Mouse (Mus musculus): ENCODE measurements around the gene Fryl. TPM values are rescaled to one million over a fixed set of nuclear protein-coding genes. Genes with fewer than 3 reads are reported as not detected.
"Not testable (repeated sequence)": the region's sequence is repeated elsewhere in the genome, so short reads cannot be mapped to it uniquely, and the experiment has no call there.

Gene Fryl
- polyA plus RNA-seq, 1 experiment from 2014 or later: 48.7 TPM

- H3K9me3 ChIP-seq: no peaks in the 10 kb centered on the region
- no peak overlapping the region for H3K9ac ChIP-seq (replicated peaks)
- WGBS: 95% methylated on average over 5 of the region's 5 CpGs
- no peak for ATAC-seq (ENCODE audit: low FRiP score, low read depth)
- H3K27me3 ChIP-seq: no peaks in the 10 kb centered on the region
- H3K36me3 ChIP-seq: peaks cover 55% of the 10 kb centered on the region
- no peak overlapping the region for H3K4me2 ChIP-seq (replicated peaks)
- H3K4me3 ChIP-seq: no peak overlapping the region
- peaks cover 4% of the 10 kb centered on the region; the same call in 1 of the 2 replicates for H3K4me1 ChIP-seq
- H3K27ac ChIP-seq (replicated peaks): no peak overlapping the region
Observed at GRCm38 (mm10) chr5:73056937-73057336, 199.5 kb downstream of the Fryl start.

- Histone ChIP-seq H3K36me3 (peaks cover 60% of the 10 kb centered on the region), H3K9me3 (no peaks in the 10 kb centered on the region), H3K27ac (replicated peaks) (no peak overlapping the region), H3K4me3 (no peak overlapping the region), H3K27me3 (no peaks in the 10 kb centered on the region), H3K4me1 (no peaks in the 10 kb centered on the region), H3K9ac (replicated peaks) (no peak overlapping the region), H3K4me2 (replicated peaks) (no peak overlapping the region)
- WGBS: 87% methylated on average over 6 of the region's 6 CpGs
- no peak for ATAC-seq (ENCODE audit: low FRiP score, low read depth)
Observed at GRCm38 (mm10) chr5:73056457-73056856, 200.0 kb downstream of the Fryl start.

- H3K27ac ChIP-seq (replicated peaks): no peak overlapping the region
- H3K36me3 ChIP-seq: peaks cover 86% of the 10 kb centered on the region
- no peak for ATAC-seq (ENCODE audit: low FRiP score, low read depth)
- WGBS: 98% methylated on average over 8 of the region's 8 CpGs
- H3K4me2 ChIP-seq (replicated peaks): no peak overlapping the region
- H3K9me3 ChIP-seq: no peaks in the 10 kb centered on the region
- H3K4me1 ChIP-seq: no peaks in the 10 kb centered on the region
- no peak overlapping the region for H3K4me3 ChIP-seq
- H3K9ac ChIP-seq (replicated peaks): no peak overlapping the region
- no peaks in the 10 kb centered on the region for H3K27me3 ChIP-seq
Observed at GRCm38 (mm10) chr5:73053933-73054332, 202.5 kb downstream of the Fryl start.

GRCm38 (mm10) chr5:73047651-73048245, 208.7 kb downstream of the Fryl start:
- Histone ChIP-seq H3K4me1 (no peaks in the 10 kb centered on the region), H3K9me3 (peaks cover 7% of the 10 kb centered on the region; the same call in 1 of the 2 replicates), H3K27me3 (no peaks in the 10 kb centered on the region), H3K27ac (replicated peaks) (no peak overlapping the region), H3K9ac (replicated peaks) (no peak overlapping the region), H3K4me2 (replicated peaks) (no peak overlapping the region), H3K4me3 (no peak overlapping the region), H3K36me3 (peaks cover 89% of the 10 kb centered on the region)
- ATAC-seq (ENCODE audit: low FRiP score, low read depth): no peak
- WGBS: 81% methylated on average over 7 of the region's 7 CpGs

GRCm38 (mm10) chr5:73044055-73044454, 212.4 kb downstream of the Fryl start:
- 98% methylated on average over 2 of the region's 2 CpGs for WGBS
- no peak overlapping the region for H3K4me3 ChIP-seq
- no peak overlapping the region for H3K4me2 ChIP-seq (replicated peaks)
- no peak overlapping the region for H3K9ac ChIP-seq (replicated peaks)
- ATAC-seq (ENCODE audit: low FRiP score, low read depth): no peak
- no peak overlapping the region for H3K27ac ChIP-seq (replicated peaks)
- no peaks in the 10 kb centered on the region for H3K4me1 ChIP-seq
- no peaks in the 10 kb centered on the region for H3K27me3 ChIP-seq
- peaks cover 7% of the 10 kb centered on the region; the same call in 1 of the 2 replicates for H3K9me3 ChIP-seq
- H3K36me3 ChIP-seq: peaks cover 60% of the 10 kb centered on the region

GRCm38 (mm10) chr5:73032481-73032880, 223.9 kb downstream of the Fryl start:
- Histone ChIP-seq H3K9ac (replicated peaks) (no peak overlapping the region), H3K4me3 (no peak overlapping the region), H3K27ac (replicated peaks) (no peak overlapping the region), H3K4me1 (no peaks in the 10 kb centered on the region), H3K27me3 (no peaks in the 10 kb centered on the region), H3K4me2 (replicated peaks) (no peak overlapping the region), H3K9me3 (no peaks in the 10 kb centered on the region), H3K36me3 (peaks cover 76% of the 10 kb centered on the region)
- no peak for ATAC-seq (ENCODE audit: low FRiP score, low read depth)
- WGBS: 80% methylated on average over 11 of the region's 11 CpGs

- H3K4me1 ChIP-seq: no peaks in the 10 kb centered on the region
- H3K9ac ChIP-seq (replicated peaks): no peak overlapping the region
- H3K27me3 ChIP-seq: no peaks in the 10 kb centered on the region
- H3K36me3 ChIP-seq: peaks cover 72% of the 10 kb centered on the region
- no peak overlapping the region for H3K4me3 ChIP-seq
- H3K27ac ChIP-seq (replicated peaks): no peak overlapping the region
- 88% methylated on average over 13 of the region's 13 CpGs for whole genome bisulfite sequencing
- H3K9me3 ChIP-seq: no peaks in the 10 kb centered on the region
- ATAC-seq (ENCODE audit: low FRiP score, low read depth): no peak
- no peak overlapping the region for H3K4me2 ChIP-seq (replicated peaks)
Observed at GRCm38 (mm10) chr5:73028646-73029045, 227.8 kb downstream of the Fryl start.

GRCm38 (mm10) chr5:73023801-73024200, 232.6 kb downstream of the Fryl start:
- no peak for ATAC-seq (ENCODE audit: low FRiP score, low read depth)

GRCm38 (mm10) chr5:73014745-73015144, 241.7 kb downstream of the Fryl start:
- Histone ChIP-seq H3K9me3 (no peaks in the 10 kb centered on the region), H3K9ac (replicated peaks) (no peak overlapping the region), H3K27me3 (peaks cover 27% of the 10 kb centered on the region), H3K27ac (replicated peaks) (no peak overlapping the region), H3K4me2 (replicated peaks) (no peak overlapping the region), H3K4me1 (peaks cover 5% of the 10 kb centered on the region), H3K4me3 (no peak overlapping the region), H3K36me3 (no peaks in the 10 kb centered on the region)
- ATAC-seq (ENCODE audit: low FRiP score, low read depth): no peak
- WGBS: 49% methylated on average over 9 of the region's 9 CpGs

More at GRCm38 (mm10) chr5:73023801-73024200, 232.6 kb downstream of the Fryl start:
- Histone ChIP-seq H3K27me3 (no peaks in the 10 kb centered on the region), H3K9ac (replicated peaks) (no peak overlapping the region), H3K36me3 (peaks cover 41% of the 10 kb centered on the region), H3K4me1 (no peaks in the 10 kb centered on the region), H3K4me3 (no peak overlapping the region), H3K4me2 (replicated peaks) (no peak overlapping the region), H3K27ac (replicated peaks) (no peak overlapping the region), H3K9me3 (no peaks in the 10 kb centered on the region)
- WGBS: 90% methylated on average over 13 of the region's 13 CpGs

- not testable (repeated sequence) for H3K27ac ChIP-seq (replicated peaks); H3K9me3 ChIP-seq; H3K36me3 ChIP-seq; H3K4me1 ChIP-seq
- WGBS: 2% methylated on average over 51 of the region's 65 CpGs
- Histone ChIP-seq H3K4me2 (replicated peaks) (peak overlapping the region; percentile 65), H3K27me3 (peaks cover 31% of the 10 kb centered on the region), H3K9ac (replicated peaks) (peak overlapping the region; percentile 53), H3K4me3 (peak overlapping the region; percentile 44)
- ATAC-seq (ENCODE audit: low FRiP score, low read depth): peak; percentile 84
Observed at GRCm38 (mm10) chr5:73013611-73014287, 242.7 kb downstream of the Fryl start.

GRCm38 (mm10) chr5:73012884-73013610, 243.4 kb downstream of the Fryl start:
- H3K4me2 ChIP-seq (replicated peaks): peak overlapping the region; percentile 65
- not testable (repeated sequence) for H3K36me3 ChIP-seq; H3K9ac ChIP-seq (replicated peaks); H3K27ac ChIP-seq (replicated peaks); H3K9me3 ChIP-seq; H3K4me1 ChIP-seq
- ATAC-seq (ENCODE audit: low FRiP score, low read depth): peak; percentile 72
- 22% methylated on average over 23 of the region's 27 CpGs for WGBS
- H3K27me3 ChIP-seq: peaks cover 38% of the 10 kb centered on the region
- peak overlapping the region; percentile 44 for H3K4me3 ChIP-seq

GRCm38 (mm10) chr5:73011806-73012205, 244.6 kb downstream of the Fryl start:
- H3K4me2 ChIP-seq (replicated peaks); H3K36me3 ChIP-seq; H3K9ac ChIP-seq (replicated peaks); ATAC-seq (ENCODE audit: low FRiP score, low read depth); H3K9me3 ChIP-seq; H3K27ac ChIP-seq (replicated peaks); H3K4me1 ChIP-seq; H3K4me3 ChIP-seq: not testable (repeated sequence)
- 94% methylated on average over 16 of the region's 16 CpGs for WGBS
- peaks cover 50% of the 10 kb centered on the region for H3K27me3 ChIP-seq
